Mouse (Mus musculus): Measurements from ENCODE around the gene Adh6a. TPM values are rescaled to one million over a fixed set of nuclear protein-coding genes. Genes with fewer than 3 reads are reported as not detected.

Gene Adh6a
- polyA plus RNA-seq, 1 experiment = not detected

DNA sequence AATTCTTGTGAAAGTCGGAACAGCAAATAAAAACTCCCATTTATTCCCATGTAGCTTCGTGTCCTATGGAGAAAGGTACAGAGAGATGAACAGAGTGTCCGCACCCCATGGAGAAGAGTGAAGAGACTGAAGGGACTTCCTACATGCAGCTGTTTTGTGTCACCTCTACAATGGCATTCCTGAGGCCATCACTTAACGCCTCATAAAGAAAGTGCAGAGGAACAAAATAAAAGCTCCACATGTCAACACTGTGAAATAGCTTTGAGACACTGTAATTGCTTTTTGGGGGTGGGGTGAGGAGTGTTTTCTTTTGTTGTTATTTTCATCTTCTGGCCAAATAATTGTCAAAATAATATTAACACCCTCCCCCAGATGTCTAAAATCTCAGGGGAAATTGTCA is 10.4 kb upstream of the Adh6a start:
- H3K79me2 ChIP-seq (ENCODE audit: control insufficient read depth, insufficient read depth) = no peaks in the 10 kb centered on the region
- no peaks in the 10 kb centered on the region for H3K36me3 ChIP-seq (ENCODE audit: control insufficient read depth, insufficient read depth)
- no peak overlapping the region for H3K4me2 ChIP-seq (ENCODE audit: low read depth)
- no peak overlapping the region for H3ac ChIP-seq (ENCODE audit: control insufficient read depth, insufficient read length)
- TF ChIP-seq REST (IDR thresholded peaks at IDR 0.05; ENCODE audit: insufficient read depth, insufficient read length) = no peak
- no peak for TF ChIP-seq MAX (IDR thresholded peaks at IDR 0.05; ENCODE audit: low read depth)
- TF ChIP-seq POLR2A (IDR thresholded peaks at IDR 0.05; ENCODE audit: insufficient read length, low read depth) = no peak
- no peak for TF ChIP-seq CEBPB (IDR thresholded peaks at IDR 0.05; ENCODE audit: insufficient read depth, poor library complexity, severe bottlenecking)
- TF ChIP-seq TCF3 (IDR thresholded peaks at IDR 0.05; ENCODE audit: insufficient read length, low read depth) = no peak
- no peak for TF ChIP-seq MYOD1 (IDR thresholded peaks at IDR 0.05; ENCODE audit: control insufficient read depth in 1 of 3, insufficient read length in 2 of 3, low read depth in 2 of 3)
- TF ChIP-seq E2F4 (IDR thresholded peaks at IDR 0.05; ENCODE audit: insufficient read depth) = no peak
- TF ChIP-seq USF1 (IDR thresholded peaks at IDR 0.05; ENCODE audit: low read depth) = no peak
- TF ChIP-seq POLR2AphosphoS2 (IDR thresholded peaks at IDR 0.05; ENCODE audit: insufficient read length, low read depth) = no peak
- no peak for TF ChIP-seq SRF (IDR thresholded peaks at IDR 0.05; ENCODE audit: control insufficient read depth, insufficient read length, low read depth)
- TF ChIP-seq MYOG (IDR thresholded peaks at IDR 0.05; ENCODE audit: control insufficient read depth in 1 of 3, insufficient read depth in 1 of 3, insufficient read length in 2 of 3, low read depth in 2 of 3) = no peak
- no peak for TF ChIP-seq TCF12 (IDR thresholded peaks at IDR 0.05; ENCODE audit: insufficient read depth, poor library complexity, severe bottlenecking)
- no peak overlapping the region for H3K4me3 ChIP-seq
- no peaks in the 10 kb centered on the region for H3K27me3 ChIP-seq (ENCODE audit: control insufficient read depth, insufficient read depth, insufficient read length)

DNA sequence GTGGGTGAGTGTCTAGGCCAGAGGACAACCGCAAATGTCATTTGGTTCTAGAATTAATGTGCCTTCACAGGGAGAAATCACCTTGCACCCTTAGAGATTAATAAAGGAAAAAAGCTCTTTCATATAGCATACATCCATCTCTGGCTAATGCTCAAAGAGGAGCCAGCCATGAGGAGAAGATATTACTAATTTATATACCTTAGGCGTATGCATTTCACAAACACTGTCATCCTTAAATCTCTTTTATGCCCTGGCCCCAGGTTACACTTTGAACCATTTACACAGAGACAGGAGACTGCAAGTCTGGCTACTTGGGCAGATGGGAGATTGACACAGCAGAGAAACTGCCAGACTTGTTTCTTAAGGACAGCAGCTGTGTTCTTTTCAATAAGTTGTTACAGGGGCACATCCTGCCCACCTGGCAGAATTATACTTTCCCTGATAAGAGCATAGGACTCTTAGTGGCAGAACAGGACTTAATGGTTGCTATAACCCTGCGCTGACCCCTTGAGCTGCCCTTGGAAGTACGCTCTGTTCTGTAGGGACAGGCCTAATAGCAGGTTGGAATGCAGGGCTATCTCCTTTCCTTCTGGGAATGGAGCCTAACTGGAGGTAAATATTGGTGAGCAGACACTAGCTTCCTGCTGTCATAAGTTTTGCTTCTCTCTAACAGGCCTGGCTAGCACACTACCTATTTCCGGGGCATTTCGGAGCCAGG is 9.2 kb upstream of the Adh6a start:
- no peak overlapping the region for H3ac ChIP-seq (ENCODE audit: control insufficient read depth, insufficient read length)
- no peaks in the 10 kb centered on the region for H3K79me2 ChIP-seq (ENCODE audit: control insufficient read depth, insufficient read depth)
- no peak overlapping the region for H3K4me2 ChIP-seq (ENCODE audit: low read depth)
- H3K36me3 ChIP-seq (ENCODE audit: control insufficient read depth, insufficient read depth) = no peaks in the 10 kb centered on the region
- TF ChIP-seq CEBPB (IDR thresholded peaks at IDR 0.05; ENCODE audit: insufficient read depth, poor library complexity, severe bottlenecking) (no peak), MYOD1 (IDR thresholded peaks at IDR 0.05; ENCODE audit: control insufficient read depth in 1 of 3, insufficient read length in 2 of 3, low read depth in 2 of 3) (no peak), MAX (IDR thresholded peaks at IDR 0.05; ENCODE audit: low read depth) (no peak)
- no peak overlapping the region for H3K4me3 ChIP-seq
- no peaks in the 10 kb centered on the region for H3K27me3 ChIP-seq (ENCODE audit: control insufficient read depth, insufficient read depth, insufficient read length)

- H3K4me2 ChIP-seq (ENCODE audit: low read depth) = no peak overlapping the region
- H3K79me2 ChIP-seq (ENCODE audit: control insufficient read depth, insufficient read depth) = no peaks in the 10 kb centered on the region
- TF ChIP-seq SRF (IDR thresholded peaks at IDR 0.05; ENCODE audit: control insufficient read depth, insufficient read length, low read depth) = no peak
- TF ChIP-seq POLR2A (IDR thresholded peaks at IDR 0.05; ENCODE audit: insufficient read length, low read depth) = no peak
- TF ChIP-seq MYOG (IDR thresholded peaks at IDR 0.05; ENCODE audit: control insufficient read depth in 1 of 3, insufficient read depth in 1 of 3, insufficient read length in 2 of 3, low read depth in 2 of 3) = no peak
- no peak for TF ChIP-seq E2F4 (IDR thresholded peaks at IDR 0.05; ENCODE audit: insufficient read depth)
- no peak for TF ChIP-seq CEBPB (IDR thresholded peaks at IDR 0.05; ENCODE audit: insufficient read depth, poor library complexity, severe bottlenecking)
- H3K27me3 ChIP-seq (ENCODE audit: control insufficient read depth, insufficient read depth, insufficient read length) = no peaks in the 10 kb centered on the region
- H3ac ChIP-seq (ENCODE audit: control insufficient read depth, insufficient read length) = no peak overlapping the region
- no peaks in the 10 kb centered on the region for H3K36me3 ChIP-seq (ENCODE audit: control insufficient read depth, insufficient read depth)
- H3K4me3 ChIP-seq = no peak overlapping the region
Observed at GRCm38 (mm10) chr3:138304489-138304871, 8.6 kb upstream of the Adh6a start.

DNA sequence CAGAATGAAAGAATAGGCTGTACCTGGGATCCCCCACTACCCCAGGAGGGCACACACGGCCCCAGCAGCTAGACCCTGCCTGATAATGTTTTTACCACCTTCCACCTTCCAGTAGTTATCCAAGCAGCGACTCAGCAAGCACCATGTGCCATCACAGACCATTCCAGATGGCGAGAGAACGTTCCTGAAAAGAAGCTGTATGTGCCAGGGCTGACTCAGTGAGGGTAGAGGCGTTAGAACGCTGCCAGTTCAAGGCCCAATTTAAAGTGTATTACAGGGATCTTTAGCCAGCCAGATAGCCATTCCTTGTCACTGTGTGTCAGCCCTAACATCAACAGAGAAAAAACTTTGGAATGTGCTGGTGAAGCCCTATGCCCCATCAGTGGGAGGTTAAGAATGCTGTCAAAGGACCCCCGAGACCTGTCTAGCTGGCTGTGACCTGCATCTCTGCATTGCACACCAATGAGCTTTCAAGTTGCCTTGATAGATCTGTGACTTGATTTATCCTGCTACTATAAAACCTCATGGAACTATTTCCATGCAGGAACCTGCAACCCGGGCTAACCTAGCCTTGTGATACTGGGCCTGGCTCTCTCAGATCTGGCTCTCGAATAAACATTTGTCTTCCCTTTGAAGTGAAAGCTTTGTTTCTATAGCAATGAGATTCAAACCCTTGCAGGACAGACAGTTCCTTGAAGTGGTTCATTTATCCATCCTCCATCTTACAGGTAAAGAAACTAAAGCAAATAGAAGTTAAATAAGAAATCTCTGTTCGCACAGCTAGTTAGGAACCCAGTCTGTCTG is 7.4 kb upstream of the Adh6a start:
- H3ac ChIP-seq (ENCODE audit: control insufficient read depth, insufficient read length) = no peak overlapping the region
- no peaks in the 10 kb centered on the region for H3K36me3 ChIP-seq (ENCODE audit: control insufficient read depth, insufficient read depth)
- H3K4me3 ChIP-seq = no peak overlapping the region
- H3K4me2 ChIP-seq (ENCODE audit: low read depth) = no peak overlapping the region
- no peaks in the 10 kb centered on the region for H3K79me2 ChIP-seq (ENCODE audit: control insufficient read depth, insufficient read depth)
- H3K27me3 ChIP-seq (ENCODE audit: control insufficient read depth, insufficient read depth, insufficient read length) = no peaks in the 10 kb centered on the region
- no peak for TF ChIP-seq MYOD1 (IDR thresholded peaks at IDR 0.05; ENCODE audit: control insufficient read depth in 1 of 3, insufficient read length in 2 of 3, low read depth in 2 of 3)
- no peak for TF ChIP-seq CEBPB (IDR thresholded peaks at IDR 0.05; ENCODE audit: insufficient read depth, poor library complexity, severe bottlenecking)
- no peak for TF ChIP-seq MYOG (IDR thresholded peaks at IDR 0.05; ENCODE audit: control insufficient read depth in 1 of 3, insufficient read depth in 1 of 3, insufficient read length in 2 of 3, low read depth in 2 of 3)
- TF ChIP-seq POLR2A (IDR thresholded peaks at IDR 0.05; ENCODE audit: insufficient read length, low read depth) = no peak
- TF ChIP-seq TCF3 (IDR thresholded peaks at IDR 0.05; ENCODE audit: insufficient read length, low read depth) = no peak
- TF ChIP-seq TCF12 (IDR thresholded peaks at IDR 0.05; ENCODE audit: insufficient read depth, poor library complexity, severe bottlenecking) = no peak
- no peak for TF ChIP-seq REST (IDR thresholded peaks at IDR 0.05; ENCODE audit: insufficient read depth, insufficient read length)
- TF ChIP-seq MAX (IDR thresholded peaks at IDR 0.05; ENCODE audit: low read depth) = no peak
- TF ChIP-seq USF1 (IDR thresholded peaks at IDR 0.05; ENCODE audit: low read depth) = no peak
- TF ChIP-seq E2F4 (IDR thresholded peaks at IDR 0.05; ENCODE audit: insufficient read depth) = no peak
- no peak for TF ChIP-seq SRF (IDR thresholded peaks at IDR 0.05; ENCODE audit: control insufficient read depth, insufficient read length, low read depth)
- no peak for TF ChIP-seq POLR2AphosphoS2 (IDR thresholded peaks at IDR 0.05; ENCODE audit: insufficient read length, low read depth)

DNA sequence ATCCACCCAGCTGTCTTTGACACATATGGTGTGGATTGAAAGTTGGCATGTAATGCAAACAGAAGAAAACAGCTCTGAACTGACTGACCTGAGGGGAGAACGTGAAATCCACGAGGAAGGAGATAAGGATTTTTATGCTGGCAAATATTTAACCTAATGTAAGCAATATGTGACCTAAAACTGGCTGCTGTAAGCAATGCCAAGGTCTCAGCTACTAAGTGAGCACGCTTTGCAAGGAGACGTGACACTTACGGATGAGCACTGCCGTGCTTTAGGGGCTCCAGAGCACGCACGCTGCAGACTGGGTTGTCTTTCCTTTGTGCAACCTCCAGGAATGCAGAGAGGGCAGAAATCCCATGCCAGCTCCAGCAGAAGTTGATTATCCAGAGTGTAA is 6.8 kb upstream of the Adh6a start:
- TF ChIP-seq MAX (IDR thresholded peaks at IDR 0.05; ENCODE audit: low read depth) (no peak), REST (IDR thresholded peaks at IDR 0.05; ENCODE audit: insufficient read depth, insufficient read length) (no peak), E2F4 (IDR thresholded peaks at IDR 0.05; ENCODE audit: insufficient read depth) (no peak), TCF12 (IDR thresholded peaks at IDR 0.05; ENCODE audit: insufficient read depth, poor library complexity, severe bottlenecking) (no peak), SRF (IDR thresholded peaks at IDR 0.05; ENCODE audit: control insufficient read depth, insufficient read length, low read depth) (no peak), POLR2AphosphoS2 (IDR thresholded peaks at IDR 0.05; ENCODE audit: insufficient read length, low read depth) (no peak), CEBPB (IDR thresholded peaks at IDR 0.05; ENCODE audit: insufficient read depth, poor library complexity, severe bottlenecking) (no peak), TCF3 (IDR thresholded peaks at IDR 0.05; ENCODE audit: insufficient read length, low read depth) (no peak)
- Histone ChIP-seq H3K36me3 (ENCODE audit: control insufficient read depth, insufficient read depth) (no peaks in the 10 kb centered on the region), H3K4me3 (no peak overlapping the region), H3K27me3 (ENCODE audit: control insufficient read depth, insufficient read depth, insufficient read length) (no peaks in the 10 kb centered on the region), H3ac (ENCODE audit: control insufficient read depth, insufficient read length) (no peak overlapping the region), H3K4me2 (ENCODE audit: low read depth) (no peak overlapping the region), H3K79me2 (ENCODE audit: control insufficient read depth, insufficient read depth) (no peaks in the 10 kb centered on the region)
